Mouse (Mus musculus) CD4-positive helper T cell, adult 2 months (primary cell): ENCODE results near the gene Ttll9.

ENCODE experiments used
- DNase-seq: peaks from one replicate; pipeline ENCODE4 v3.0.0-alpha.2; 2012; ENCODE audit warnings: low read depth, missing footprints, low spot score

Gene Ttll9

GRCm38 (mm10) chr2:153049997-153050358, 87.7 kb downstream of the Ttll9 start:
- DNase-seq: no peak

GRCm38 (mm10) chr2:153051095-153051494, 88.8 kb downstream of the Ttll9 start:
- no peak for DNase-seq

- DNase-seq: no peak
Measured at GRCm38 (mm10) chr2:153051537-153051936, 89.3 kb downstream of the Ttll9 start.

- no peak for DNase-seq
Measured at GRCm38 (mm10) chr2:153052700-153053351, 90.5 kb downstream of the Ttll9 start.

GRCm38 (mm10) chr2:153053896-153054295, 91.6 kb downstream of the Ttll9 start:
- DNase-seq: no peak

GRCm38 (mm10) chr2:153055270-153055920, 93.1 kb downstream of the Ttll9 start:
- DNase-seq: no peak
